Mouse (Mus musculus) gonadal fat pad, adult 2 months (tissue): Measurements from ENCODE around the gene Gm10720. TPM values are rescaled to one million over a fixed set of nuclear protein-coding genes. Genes with fewer than 3 reads are reported as not detected.
A peak's percentile ranks its signal among the peaks of the same experiment; 100 is the strongest.
"Not testable (repeated sequence)": the region's sequence is repeated elsewhere in the genome, so short reads cannot be mapped to it uniquely, and the experiment has no call there.

ENCODE experiments used
- DNase-seq: peaks from one replicate; pipeline ENCODE4 v3.0.0-alpha.2; 2012; ENCODE audit warnings: low read depth
- polyA plus RNA-seq: library from polyadenylated mRNA; depleted of rRNA; stranded (reverse); fragments of >200 nt; gene quantifications from 2 replicates; pipeline ENCODE4 v1.2.3, GENCODE M21; 2012; rRNA removed

Gm10720 gene
- polyA plus RNA-seq, 1 experiment: not detected

- not testable (repeated sequence) for DNase-seq
Observed at GRCm38 (mm10) chr9:3024912-3025467, 9.5 kb downstream of the Gm10720 start, which contains the start of gene Gm10717. TSS of gene Gm10717 (plus strand) at chr9:3025417.

- DNase-seq: not testable (repeated sequence)
Observed at GRCm38 (mm10) chr9:3025653-3026052, 10.2 kb downstream of the Gm10720 start.

- DNase-seq: not testable (repeated sequence)
Observed at GRCm38 (mm10) chr9:3026136-3026535, 10.7 kb downstream of the Gm10720 start.

- not testable (repeated sequence) for DNase-seq
Observed at GRCm38 (mm10) chr9:3026741-3027140, 11.3 kb downstream of the Gm10720 start.

GRCm38 (mm10) chr9:3027200-3027599, 11.7 kb downstream of the Gm10720 start:
- peak; percentile 0 for DNase-seq

DNA sequence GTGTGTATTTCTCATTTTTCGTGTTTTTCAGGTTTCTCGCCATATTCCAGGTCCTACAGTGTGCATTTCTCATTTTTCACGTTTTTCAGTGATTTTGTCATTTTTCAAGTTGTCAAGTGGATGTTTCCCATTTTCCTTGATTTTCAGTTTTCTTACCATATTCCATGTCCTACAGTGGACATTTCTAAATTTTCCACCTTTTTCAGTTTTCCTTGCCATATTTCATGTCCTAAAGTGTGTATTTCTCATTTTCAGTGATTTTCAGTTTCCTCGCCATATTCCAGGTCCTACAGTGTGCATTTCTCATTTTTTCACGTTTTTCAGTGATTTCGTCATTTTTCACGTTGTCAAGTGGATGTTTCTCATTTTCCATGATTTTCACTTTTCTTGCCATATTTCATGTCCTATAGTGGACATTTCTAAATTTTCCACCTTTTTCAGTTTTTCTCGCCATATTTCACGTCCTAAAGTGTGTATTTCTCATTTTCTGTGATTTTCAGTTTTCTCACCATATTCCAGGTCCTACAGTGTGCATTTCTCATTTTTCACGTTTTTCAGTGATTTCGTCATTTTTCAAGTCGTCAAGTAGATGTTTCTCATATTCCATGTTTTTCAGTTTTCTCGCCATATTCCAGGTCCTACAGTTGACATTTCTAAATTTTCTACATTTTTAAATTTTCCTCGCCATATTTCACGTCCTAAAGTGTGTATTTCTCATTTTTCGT, 14.0 kb downstream of the Gm10720 start:
- not testable (repeated sequence) for DNase-seq

DNA sequence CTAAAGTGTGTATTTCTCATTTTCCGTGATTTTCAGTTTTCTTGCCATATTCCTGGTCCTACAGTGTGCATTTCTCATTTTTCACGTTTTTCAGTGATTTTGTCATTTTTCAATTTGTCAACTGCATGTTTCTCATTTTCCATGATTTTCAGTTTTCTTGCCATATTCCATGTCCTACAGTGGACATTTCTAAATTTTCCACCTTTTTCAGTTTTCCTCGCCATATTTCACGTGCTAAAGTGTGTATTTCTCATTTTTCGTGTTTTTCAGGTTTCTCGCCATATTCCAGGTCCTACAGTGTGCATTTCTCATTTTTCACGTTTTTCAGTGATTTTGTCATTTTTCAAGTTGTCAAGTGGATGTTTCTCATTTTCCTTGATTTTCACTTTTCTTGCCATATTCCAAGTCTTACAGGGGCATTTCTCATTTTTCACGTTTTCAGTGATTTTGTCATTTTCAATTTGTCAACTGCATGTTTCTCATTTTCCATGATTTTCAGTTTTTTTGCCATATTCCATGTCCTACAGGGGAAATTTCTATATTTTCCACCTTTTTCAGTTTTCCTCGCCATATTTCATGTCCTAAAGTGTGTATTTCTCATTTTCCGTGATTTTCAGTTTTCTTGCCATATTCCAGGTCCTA, 15.3 kb downstream of the Gm10720 start:
- DNase-seq: peak; percentile 100

DNA sequence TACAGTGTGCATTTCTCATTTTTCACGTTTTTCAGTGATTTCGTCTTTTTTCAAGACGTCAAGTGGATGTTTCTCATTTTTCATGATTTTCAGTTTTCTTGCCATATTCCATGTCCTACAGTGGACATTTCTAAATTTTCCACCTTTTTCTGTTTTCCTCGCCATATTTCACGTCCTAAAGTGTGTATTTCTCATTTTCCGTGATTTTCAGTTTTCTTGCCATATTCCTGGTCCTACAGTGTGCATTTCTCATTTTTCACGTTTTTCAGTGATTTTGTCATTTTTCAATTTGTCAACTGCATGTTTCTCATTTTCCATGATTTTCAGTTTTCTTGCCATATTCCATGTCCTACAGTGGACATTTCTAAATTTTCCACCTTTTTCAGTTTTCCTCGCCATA, 18.8 kb downstream of the Gm10720 start, which contains the start of gene Gm17535:
Gene Gm17535, plus strand, starts transcription at position 301 of the 400 bp plus-strand sequence.
- DNase-seq: not testable (repeated sequence)

GRCm38 (mm10) chr9:3036577-3036976, 21.1 kb downstream of the Gm10720 start, which contains the start of gene Gm10715:
TSS of gene Gm10715 (plus strand) at chr9:3036877.
- not testable (repeated sequence) for DNase-seq

DNA sequence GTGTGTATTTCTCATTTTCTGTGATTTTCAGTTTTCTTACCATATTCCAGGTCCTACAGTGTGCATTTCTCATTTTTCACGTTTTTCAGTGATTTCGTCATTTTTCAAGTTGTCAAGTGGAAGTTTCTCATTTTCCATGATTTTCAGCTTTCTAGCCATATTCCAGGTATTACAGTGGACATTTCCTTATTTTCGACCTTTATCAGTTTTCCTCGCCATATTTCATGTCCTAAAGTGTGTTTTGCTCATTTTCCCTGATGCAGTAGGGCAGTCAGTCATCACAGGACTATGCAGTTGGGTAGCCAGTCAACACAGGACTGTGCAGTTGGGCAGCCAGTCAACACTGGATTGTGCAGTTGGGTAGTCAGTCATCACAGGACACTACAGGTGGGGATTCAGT, 22.7 kb downstream of the Gm10720 start:
- peak; percentile 6 for DNase-seq

Other genes starting within 250 kb of the Gm10720 start
- gene Gm10722, start 14.7 kb upstream of the Gm10720 start, polyA plus RNA-seq: not detected in 2 replicates
- not detected in 2 replicates for gene Gm11168, start 12.3 kb upstream of the Gm10720 start, polyA plus RNA-seq
- not detected in 2 replicates for gene Gm10721, start 2.5 kb upstream of the Gm10720 start, polyA plus RNA-seq
- not detected in 2 replicates for gene Gm10719, start 1.8 kb downstream of the Gm10720 start, polyA plus RNA-seq
- gene Gm10718, start 7.9 kb downstream of the Gm10720 start, polyA plus RNA-seq: not detected in 2 replicates
- gene Gm10717, start 9.8 kb downstream of the Gm10720 start, polyA plus RNA-seq: not detected in 2 replicates
- not detected in 2 replicates for gene Gm17535, start 18.9 kb downstream of the Gm10720 start, polyA plus RNA-seq
- gene Gm10715, start 21.2 kb downstream of the Gm10720 start, polyA plus RNA-seq: not detected in 2 replicates